Mouse (Mus musculus) ovary, adult 18-20 months (tissue): Measurements from ENCODE around the gene Ptk7.

Experiments
- DNase-seq: peaks from one replicate; pipeline ENCODE4 v3.0.0; 2022; ENCODE audit warnings: low spot score, mixed read lengths

Gene Ptk7

DNA sequence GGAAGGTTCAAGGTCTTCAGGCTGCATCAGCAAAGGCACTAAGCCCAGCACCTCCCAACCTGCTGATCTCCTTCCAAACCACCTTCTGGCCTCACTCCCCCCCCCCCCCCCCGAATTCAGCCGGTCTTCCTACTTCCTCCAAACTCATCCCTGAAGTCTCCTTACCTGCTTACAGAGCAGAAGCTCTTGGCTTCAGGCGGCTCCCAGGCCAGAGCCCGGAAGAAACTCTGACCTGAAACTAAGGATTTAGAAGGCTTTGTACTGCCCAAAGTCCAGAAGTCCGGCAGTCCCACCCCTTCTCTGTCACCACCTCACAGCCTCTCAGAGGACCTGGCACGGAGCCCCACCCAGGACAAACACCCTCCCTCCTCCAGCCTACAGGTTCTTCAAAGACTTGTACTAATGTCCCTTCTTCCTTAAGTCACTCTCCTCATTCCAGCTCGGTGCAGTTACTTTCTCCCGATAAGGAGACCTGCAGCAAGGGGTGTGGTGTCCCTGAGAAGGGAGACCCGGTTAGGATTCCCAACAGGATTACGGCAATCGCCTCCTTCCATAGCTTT lies 15.7 kb upstream of the Ptk7 start:
- no peak for DNase-seq

DNA sequence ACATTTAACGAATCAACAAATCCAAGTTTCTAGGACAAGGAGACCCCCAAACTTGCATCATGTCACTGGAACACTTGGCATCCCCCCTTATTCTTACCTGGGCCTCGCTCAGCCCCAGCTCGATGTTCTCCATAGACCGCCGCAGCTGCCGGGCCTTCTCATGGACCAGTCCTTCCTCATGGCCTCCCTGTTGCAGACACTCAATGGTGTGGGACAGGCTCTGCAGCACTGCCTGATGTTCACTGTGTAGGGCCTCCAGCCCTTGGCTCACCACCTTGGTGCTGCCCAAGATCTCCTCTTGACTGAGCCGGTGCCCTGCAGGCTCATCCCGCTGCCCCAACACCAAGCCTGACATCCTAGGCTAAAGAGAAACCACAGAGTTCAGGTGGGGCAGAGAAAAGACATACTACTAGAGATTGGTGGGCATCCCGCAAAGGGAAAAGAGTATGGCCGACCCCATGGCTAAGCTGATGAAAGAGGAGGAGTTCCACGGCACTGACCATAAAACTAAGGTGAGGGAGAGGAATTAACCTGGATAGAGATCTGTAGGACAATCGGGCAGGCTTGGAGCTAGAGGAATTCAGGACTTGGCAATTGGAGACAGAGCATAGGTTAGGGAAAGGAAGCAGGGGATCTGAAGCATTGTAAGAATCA lies 15.0 kb upstream of the Ptk7 start:
- DNase-seq: no peak

DNA sequence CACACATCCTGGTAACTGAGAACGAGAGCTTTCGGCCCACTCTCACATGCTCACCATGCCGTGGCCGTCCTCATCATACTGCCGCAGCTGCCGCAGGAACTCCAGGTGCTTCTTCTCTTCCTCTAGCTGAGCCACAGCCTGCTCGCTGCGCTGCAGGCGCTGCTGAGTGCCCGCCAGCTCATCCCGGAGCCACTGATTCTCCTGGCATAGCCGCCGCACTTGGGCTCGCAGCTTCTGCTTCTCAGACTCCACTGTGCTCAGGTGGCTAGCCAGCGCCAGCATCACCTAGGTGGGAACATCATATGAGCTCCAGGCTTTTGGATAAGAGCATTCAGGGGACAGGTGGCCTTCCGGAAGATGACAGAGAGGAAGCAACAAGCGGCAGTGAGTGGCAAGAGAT lies 12.8 kb upstream of the Ptk7 start:
- DNase-seq: no peak

DNA sequence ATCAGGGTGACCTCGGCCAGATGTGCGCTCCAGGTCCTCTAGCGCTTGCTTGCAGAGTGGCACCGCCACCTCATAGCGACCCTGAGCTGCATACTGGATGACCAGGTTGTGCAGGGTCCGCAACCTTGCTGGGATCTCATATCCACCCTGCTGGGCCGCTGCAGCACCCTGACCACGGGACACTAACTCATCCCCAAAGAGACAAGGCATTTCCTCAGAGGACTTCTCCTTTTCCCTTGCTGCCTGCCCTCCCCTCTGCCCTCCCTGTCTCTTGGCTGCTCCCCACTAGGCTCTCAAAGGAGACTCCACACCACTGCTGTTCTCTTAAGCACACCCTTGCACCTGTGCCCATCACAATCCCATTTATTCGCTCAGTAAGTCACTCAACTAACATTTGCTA lies 10.6 kb upstream of the Ptk7 start:
- no peak for DNase-seq

DNA sequence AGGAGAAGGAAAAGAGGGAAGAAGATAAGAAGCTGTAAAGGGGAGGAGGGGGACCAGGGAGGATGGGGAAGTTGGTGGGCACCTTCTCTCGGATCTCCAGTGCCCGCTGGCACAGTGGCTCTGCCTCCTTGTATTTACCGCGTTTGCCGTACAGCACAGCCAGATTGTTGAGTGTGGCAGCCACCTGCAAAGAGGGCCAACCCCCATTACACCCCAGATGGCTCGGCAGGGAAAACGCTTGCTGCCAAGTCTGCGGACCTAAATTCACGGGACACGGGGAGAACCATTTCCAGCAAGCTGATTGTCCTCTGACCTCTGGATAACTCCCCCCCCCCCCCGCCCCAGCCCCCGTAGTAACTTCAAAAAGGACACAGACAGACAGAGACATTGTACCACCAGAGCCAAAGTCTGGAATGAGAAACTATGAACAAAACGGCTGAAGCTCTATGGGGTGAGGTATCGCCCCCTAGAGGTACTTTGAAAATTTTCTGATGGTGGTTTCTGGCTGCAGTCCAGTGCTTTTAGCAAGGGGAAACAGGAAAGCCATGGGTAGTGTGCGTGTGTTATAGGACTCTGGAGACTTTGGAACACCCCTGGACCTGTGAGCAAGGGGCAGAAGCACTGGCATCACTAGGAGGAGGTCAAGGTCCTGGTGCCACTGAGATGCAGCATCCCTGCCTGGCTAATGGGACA lies 7.7 kb upstream of the Ptk7 start:
- DNase-seq: no peak

DNA sequence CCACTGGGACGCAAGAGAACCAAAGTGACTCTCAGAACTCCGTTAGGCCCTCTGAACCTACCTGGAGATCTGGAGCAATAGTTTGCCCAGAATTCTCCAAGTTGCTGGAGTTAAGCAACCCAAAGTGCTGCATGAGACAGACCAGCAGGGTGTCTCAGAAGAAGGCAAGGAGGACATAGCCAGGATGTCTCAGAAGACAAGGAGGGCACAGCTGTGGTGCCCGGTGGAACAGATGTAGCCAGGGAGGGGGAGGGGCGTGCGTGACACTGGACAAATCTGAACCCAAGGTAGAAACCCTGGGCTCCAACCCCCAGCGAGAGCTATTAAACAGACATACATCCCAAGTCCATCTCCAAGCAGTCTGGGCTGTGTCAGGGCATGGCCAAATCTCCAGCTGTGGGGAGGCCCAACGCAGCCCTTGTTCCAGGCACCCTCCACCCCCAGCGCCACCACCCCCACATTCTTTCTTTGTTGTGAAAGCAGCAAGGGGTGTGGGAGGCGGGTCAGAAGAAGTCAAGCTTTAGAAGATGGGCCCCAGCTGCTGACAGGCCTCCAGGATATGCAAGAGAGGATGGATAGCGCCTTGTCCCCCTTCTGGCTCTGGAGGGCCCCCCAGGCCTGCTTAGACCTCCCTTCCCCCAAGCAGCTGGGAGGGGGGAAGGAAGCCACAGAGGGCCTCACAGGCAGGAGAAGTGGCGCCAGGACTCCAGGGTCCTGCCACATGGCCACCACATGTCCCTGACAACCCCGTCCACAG lies 559 bp upstream of the Ptk7 start:
- peak; percentile 73 for DNase-seq

DNA sequence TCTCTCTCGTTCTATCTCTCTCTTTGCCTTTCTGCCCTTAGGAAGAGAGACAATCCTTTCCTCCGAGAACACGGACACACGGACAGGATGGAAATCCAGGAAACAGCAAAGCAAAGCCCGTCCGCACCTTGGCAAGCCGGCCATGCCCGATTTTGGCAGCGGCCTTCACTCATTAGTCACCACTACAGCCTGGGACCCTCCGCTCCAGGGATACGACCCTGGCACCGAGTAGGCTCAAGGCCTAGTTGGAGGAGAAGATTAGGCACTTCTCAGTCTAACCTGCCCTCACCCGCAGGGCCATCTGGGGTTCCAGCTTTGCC lies 873 bp downstream of the Ptk7 start:
- no peak for DNase-seq

DNA sequence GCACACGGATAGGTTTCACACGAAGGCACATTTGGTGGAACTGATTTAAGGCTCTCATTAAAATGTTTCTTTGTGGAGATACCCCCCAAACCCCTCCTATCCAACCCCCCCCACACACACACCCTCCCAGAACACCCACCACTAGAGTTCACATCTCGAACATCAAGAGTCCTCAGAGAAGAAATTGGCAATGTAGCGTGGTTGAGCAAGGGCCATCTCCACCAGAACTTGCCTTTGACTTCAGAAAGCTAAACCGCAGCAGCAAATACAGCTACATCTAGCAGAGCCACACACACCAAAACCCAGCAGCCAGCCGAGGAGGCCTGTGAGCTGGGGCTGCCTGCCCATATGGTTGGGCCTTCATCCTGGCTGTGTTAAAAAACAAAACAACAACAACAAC lies 1.9 kb downstream of the Ptk7 start:
- DNase-seq: no peak

DNA sequence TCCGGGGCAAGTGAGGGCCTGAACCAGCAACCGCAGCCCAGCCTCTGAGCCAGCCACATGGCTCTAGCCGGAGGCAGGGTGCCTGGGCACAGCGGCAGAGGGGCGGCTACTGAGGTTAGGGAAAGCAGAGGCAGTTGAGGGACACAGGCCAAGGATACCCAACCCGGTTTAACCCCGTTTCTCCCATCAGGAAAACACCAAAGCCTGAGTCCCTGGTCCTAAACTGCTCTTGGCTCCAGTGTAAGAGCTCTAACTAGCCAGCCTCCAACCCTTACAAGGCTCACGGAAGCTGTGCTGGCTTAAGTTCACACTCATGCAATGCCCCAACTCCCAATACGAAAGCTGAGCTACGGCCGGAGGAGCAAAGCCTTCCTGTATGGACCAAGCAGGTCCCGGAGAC lies 4.7 kb downstream of the Ptk7 start:
- DNase-seq: no peak

DNA sequence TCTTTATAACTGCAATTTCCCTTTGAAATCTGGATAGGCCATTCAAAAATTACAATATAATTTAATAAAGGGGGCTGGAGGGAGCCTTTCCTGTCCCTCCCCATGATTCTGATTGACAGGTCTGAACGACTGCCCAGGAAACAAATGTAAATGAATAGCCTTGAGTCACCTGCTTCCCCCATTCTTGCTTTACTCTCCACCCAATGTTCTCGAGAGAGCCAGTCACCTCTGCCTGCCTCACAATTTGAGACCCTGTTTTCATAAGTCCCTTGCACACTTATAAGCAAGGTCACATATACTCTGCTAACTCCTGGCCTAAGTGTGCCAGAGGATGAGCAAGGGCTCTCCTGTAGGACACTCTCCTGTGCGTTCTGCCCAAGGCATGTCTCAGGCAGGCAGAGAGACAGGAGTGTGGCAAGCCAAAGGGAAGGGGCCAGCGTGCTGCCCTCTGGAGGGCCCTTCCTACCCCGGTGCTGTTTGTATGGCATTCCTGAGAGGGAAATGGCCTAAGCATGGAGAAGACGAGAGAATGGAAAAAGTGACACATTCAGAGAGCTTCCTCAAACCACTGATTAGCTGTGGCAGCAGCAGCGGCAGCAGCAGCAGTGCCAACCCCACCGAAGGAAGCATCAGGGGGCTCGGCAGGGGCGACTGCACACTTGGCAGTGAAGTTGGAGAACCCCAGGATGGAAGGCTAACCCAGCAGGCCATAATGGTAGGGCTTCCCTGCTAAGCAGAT lies 5.3 kb downstream of the Ptk7 start:
- no peak for DNase-seq

DNA sequence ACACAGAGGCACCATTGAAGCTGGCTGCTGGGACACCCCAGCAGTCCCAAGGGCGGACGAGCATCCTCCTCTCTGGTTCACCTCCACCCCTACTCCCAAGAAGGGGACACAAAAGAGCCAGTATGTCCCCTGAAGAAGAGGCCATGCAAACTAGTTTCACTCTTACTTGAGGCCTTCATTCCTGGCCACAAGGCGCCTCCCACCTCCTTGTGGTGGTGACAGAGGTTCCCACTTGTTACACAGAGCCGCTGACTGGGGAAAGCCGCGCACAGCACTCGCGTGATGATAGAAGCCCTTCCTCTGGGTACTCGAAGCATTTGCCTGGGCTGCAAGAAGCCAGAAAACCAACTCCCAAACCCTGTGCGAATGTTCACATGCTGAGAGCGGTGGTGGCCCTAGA lies 7.0 kb downstream of the Ptk7 start:
- DNase-seq: no peak

DNA sequence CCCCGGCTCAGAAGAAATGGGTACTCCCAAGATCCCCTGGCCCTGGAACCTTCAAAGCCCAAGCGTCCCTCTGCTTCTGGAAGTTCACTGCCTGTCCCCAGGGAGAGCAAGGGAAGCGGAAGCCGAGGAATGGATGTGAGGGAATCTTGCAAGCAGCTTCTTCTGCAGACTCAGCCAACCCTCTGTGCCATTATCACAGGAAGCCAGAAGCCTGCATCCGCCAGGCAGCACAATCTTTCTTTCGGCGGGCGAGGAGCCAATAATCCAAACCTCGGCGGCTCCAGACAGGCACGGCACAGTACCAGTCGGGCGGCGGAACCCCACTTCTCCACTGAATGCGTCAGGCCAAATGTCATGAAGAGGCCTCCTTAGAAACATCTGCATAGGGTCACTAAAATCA lies 8.0 kb downstream of the Ptk7 start:
- DNase-seq: no peak

DNA sequence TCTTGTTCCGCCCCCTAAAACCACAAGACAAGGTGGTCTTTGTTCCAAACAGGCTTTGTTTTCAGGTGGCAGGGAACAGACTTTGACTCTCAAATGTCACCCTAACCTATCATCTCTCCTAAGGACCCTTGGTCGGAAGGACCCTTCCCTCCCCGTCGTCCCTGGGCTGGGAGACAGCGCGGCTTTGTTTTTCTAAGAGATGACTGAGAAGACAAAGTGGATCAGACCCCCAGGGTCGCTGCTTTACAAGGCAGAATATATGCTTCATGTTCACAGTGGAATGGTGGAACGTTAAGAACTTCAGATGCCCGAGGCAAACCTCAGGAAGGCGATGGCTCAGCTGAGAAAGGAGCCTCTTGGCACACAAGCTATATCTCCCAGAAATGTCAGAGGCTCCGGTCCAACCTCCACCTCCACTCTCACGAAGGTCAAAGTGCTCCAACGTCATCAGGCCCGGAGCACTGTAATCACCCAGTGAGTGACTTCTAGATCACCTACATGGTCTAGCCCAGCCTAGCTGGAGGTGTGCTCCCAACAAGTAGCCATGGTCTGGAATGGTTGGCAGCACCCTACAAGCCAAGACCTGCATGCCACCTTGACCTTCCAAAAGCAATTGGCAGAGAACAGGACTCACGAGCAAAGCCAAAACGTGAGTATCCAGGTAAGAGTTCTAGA lies 9.5 kb downstream of the Ptk7 start:
- DNase-seq: no peak

DNA sequence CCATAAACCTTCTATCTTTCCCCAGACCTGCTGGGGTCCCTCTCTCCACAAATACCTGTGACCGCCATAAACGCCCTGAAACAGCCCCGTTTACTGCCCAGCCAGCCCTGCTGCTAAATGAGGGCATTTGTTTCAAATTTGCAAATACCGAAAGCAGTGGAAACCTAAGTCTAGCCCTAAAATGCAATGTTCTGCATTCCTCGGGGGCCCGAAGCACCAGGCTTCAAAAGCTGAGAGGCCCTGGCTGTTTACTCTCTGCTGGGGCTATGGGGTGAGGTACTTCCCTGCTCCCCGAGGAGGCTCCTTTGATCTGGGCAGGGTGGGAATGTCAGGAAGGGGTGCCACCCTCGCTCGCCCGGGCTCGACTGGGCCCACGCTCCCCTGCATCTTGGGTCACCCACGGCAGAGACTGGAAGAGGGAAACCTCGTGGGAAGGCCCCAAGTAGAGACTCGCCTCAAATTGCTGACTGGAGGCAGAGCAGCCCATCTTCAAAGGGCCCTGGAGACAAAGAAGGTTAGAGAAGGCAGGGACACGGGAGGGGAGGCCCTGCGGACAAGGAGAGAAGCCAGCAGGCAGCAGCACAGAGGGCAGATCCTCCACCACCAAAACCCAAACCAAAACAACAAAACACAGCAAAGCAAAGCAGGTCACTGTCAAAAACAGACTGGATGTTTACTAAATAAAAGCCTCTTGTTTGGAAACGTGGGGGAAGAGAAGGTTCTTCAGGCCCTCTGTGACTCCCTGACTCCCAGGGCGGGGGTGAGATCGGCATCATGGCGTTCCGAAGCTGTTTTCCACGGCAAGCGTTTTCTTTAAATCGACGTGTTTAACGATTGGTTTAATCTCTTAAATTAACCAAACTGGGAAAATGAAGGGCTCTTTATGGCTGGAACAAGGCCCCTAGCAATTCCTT lies 10.3 kb downstream of the Ptk7 start:
- DNase-seq: no peak

DNA sequence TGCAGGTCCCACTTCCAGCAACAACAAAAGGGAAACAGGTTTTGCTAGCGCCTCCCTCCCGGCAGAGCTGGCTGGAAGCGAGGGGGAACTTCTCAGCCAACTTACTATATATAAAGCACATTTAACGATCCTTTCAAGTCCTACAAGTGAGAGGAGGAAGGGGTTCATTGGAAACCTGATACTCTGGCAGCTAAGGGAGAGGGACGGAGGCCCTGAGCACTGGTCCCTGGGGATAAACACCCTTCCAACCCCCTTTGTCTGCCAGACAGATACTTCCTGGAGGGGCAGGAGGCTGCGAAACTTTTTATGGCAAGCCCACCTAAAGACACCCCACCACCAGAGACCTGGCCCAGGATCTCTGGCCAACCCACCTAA lies 10.9 kb downstream of the Ptk7 start:
- no peak for DNase-seq

DNA sequence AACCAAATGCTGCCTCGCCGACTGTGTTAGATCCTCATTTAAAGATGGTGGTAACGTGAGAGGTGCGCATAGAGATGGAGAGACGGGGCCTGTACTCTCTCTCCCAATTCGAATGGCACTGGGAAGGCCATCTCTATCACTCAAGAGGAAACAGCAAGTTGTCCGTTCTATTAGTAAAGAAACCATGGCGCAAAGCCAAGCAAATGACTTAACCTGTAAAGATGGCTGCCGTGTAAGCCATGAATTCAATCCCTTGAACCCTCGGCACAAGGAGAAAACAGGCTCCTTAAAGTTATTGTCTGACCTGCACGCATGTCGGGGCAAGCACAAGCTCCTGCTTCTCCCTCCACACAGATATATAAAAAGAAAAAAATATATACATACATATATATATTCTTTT lies 11.5 kb downstream of the Ptk7 start:
- DNase-seq: no peak

DNA sequence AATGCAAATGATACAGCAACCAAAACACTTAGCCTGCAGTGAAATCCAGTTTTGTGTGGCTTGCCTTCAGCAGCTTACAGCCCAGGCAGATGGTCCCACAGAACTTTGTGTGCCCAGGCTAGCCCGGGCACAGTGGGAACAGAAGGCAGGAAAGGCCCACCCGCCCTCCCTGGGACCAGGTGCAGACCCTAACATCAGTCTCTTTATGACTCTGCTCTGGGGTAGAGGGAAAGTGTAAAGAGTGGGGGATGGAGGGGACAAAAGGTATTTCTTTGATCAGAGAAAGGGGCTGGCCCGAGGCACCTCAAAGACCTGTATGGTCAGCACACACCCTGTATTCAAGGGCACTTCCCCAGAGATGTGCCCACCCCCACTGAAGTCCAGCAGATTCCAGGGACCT lies 16.1 kb downstream of the Ptk7 start:
- no peak for DNase-seq

DNA sequence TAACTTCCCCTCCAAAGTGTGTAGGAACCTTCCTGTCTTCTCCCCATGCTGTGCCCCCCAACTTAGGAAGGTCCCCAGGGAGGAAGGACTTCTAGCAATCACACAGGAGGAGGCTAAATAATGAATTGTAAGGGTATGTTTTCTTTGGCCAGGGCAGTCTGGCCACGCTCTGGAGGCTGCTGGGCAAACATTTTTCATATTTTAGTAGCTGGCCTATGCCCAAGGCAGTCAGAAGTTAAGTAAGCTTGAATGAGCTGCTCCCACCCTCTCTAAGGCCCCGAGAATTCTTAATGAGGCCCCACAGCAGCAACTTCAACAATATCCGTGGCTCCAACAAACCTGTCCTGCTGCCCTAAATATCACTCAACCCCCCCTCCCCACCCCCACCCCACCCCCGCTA lies 16.5 kb downstream of the Ptk7 start:
- DNase-seq: no peak

DNA sequence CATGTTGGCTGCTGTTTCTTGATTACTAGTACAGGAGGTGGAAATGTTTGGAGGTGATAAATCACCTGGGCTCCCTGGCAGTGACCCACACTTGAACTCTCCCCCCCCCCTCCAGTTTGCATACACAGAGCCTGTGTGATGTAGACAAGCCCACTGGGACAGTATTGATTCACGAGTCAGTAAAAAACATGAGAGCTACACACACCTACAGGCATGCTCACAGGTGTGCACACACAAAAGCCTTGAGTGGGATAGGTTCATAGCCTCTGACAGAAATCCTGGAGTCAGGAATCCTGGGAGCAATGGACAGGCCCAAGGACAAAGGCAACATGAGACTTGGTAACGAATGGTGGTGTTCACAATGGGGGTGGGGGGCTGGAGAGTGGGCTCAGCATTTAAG lies 17.1 kb downstream of the Ptk7 start:
- no peak for DNase-seq

DNA sequence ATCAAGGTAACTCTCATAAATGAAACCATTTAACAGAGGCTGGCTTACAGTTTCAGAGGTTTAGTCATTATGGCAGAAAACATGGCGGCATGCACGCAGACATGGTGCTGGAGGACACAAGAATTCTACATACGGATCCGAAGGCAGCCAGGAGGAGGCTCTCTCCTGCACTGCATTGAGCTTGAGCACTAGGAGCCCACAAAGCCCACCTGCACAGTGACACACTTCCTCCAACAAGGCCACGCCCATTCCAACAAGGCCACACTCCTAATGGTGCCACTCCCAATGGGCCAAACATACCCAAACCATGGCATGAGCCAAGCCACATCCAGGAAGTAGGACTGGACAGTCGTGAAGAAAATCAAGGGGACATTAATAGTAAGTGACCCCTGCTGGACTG lies 18.0 kb downstream of the Ptk7 start:
- no peak for DNase-seq
